Mouse (Mus musculus): ENCODE data around the gene Cryba4. TPM values are rescaled to one million over a fixed set of nuclear protein-coding genes. Genes with fewer than 3 reads are reported as not detected.

Gene Cryba4
- polyA plus RNA-seq, 1 experiment = 0.51 TPM

GRCm38 (mm10) chr5:112199656-112200055 is 52.7 kb downstream of the Cryba4 start:
- Histone ChIP-seq H3K4me3 (replicated peaks; ENCODE audit: insufficient read depth, low read depth, low read length) (no peak overlapping the region), H3K27ac (ENCODE audit: insufficient read depth, low read length) (no peak overlapping the region), H3K4me1 (ENCODE audit: control insufficient read depth, insufficient read depth, low read length) (no peaks in the 10 kb centered on the region), H3K27me3 (ENCODE audit: control insufficient read depth, insufficient read depth, low read length) (no peaks in the 10 kb centered on the region)
- no peak for TF ChIP-seq CTCF (IDR thresholded peaks at IDR 0.05; ENCODE audit: borderline replicate concordance, insufficient read depth, low read depth, low read length)
- no peak for TF ChIP-seq POLR2A (IDR thresholded peaks at IDR 0.05; ENCODE audit: borderline replicate concordance, insufficient read depth, low read length)
- DNase-seq = no peak
- 93% methylated on average over 6 of the region's 6 CpGs for WGBS

Other genes with a start within 250 kb of the Cryba4 start
- 1.3 and 1.9 TPM in 2 replicates for gene Crybb1, start 3.3 kb upstream of the Cryba4 start, polyA plus RNA-seq (2012; rRNA removed)
- gene Tpst2, start 24.2 kb upstream of the Cryba4 start, polyA plus RNA-seq (2012; rRNA removed) = 30.3 and 35.2 TPM in 2 replicates
- gene Tfip11, start 73.8 kb upstream of the Cryba4 start, polyA plus RNA-seq (2012; rRNA removed) = 48.2 and 50.8 TPM in 2 replicates
- gene Srrd, start 90.5 kb upstream of the Cryba4 start, polyA plus RNA-seq (2012; rRNA removed) = 56.6 and 61.3 TPM in 2 replicates
- gene Hps4, start 90.6 kb upstream of the Cryba4 start, polyA plus RNA-seq (2012; rRNA removed) = 47.4 and 54.5 TPM in 2 replicates
- not detected in 2 replicates for gene Gm6583, start 103.5 kb upstream of the Cryba4 start, polyA plus RNA-seq (2012; rRNA removed)
- 87.9 and 92.7 TPM in 2 replicates for gene Asphd2, start 142.3 kb upstream of the Cryba4 start, polyA plus RNA-seq (2012; rRNA removed)
- gene Gm6588, start 196.9 kb upstream of the Cryba4 start, polyA plus RNA-seq (2012; rRNA removed) = not detected in 2 replicates